Mouse (Mus musculus) neural tube, embryonic 12.5 days (tissue): ENCODE data around the gene 5430419D17Rik. TPM values are rescaled to one million over a fixed set of nuclear protein-coding genes. Genes with fewer than 3 reads are reported as not detected.

Experiments used
- ATAC-seq: fragments of 200-750 bp; cut with Nextera tagmentation; 2 replicates; pipeline ENCODE4 v1.8.0; 2017; ENCODE audit warnings: low read depth, mild to moderate bottlenecking, moderate TSS enrichment, moderate library complexity; ENCODE audit not compliant: low FRiP score
- H3K27ac ChIP-seq: fragments of 300-500 bp; sonication (generic); 2 replicates; pipeline ENCODE4 v1.5.1; 2016
- H3K27me3 ChIP-seq: fragments of 300-500 bp; sonication (generic); replicated peaks from 2 replicates; pipeline ENCODE4 v1.6.1; 2016; ENCODE audit warnings: mild to moderate bottlenecking
- H3K36me3 ChIP-seq: fragments of 300-500 bp; sonication (generic); 2 replicates; pipeline ENCODE4 v1.6.1; 2016; ENCODE audit warnings: mild to moderate bottlenecking
- H3K4me1 ChIP-seq: fragments of 300-500 bp; sonication (generic); 2 replicates; pipeline ENCODE4 v1.6.1; 2016
- H3K4me2 ChIP-seq: fragments of 300-500 bp; sonication (generic); replicated peaks from 2 replicates; pipeline ENCODE4 v1.6.1; 2016; ENCODE audit warnings: mild to moderate bottlenecking
- H3K4me3 ChIP-seq: fragments of 300-500 bp; sonication (generic); 2 replicates; pipeline ENCODE4 v1.5.1; 2016
- H3K9ac ChIP-seq: fragments of 300-500 bp; sonication (generic); 2 replicates; pipeline ENCODE4 v1.6.1; 2016; ENCODE audit warnings: mild to moderate bottlenecking
- H3K9me3 ChIP-seq: fragments of 300-500 bp; sonication (generic); 2 replicates; pipeline ENCODE4 v1.6.1; 2016; ENCODE audit warnings: mild to moderate bottlenecking
- WGBS: fragments of 180-500 bp; shearing (Covaris S2); methylation state at CpG from one replicate; pipeline ENCODE4 v1.1.7; 2016; 5-methylcytosine and 5-hydroxymethylcytosine counted together
- polyA plus RNA-seq: library from polyadenylated mRNA; unstranded; fragments of >200 nt; fragmentation: Nextera tagmentation; extraction: Ambion mirVana; gene quantifications from 2 replicates; pipeline ENCODE4 v1.2.1, GENCODE M21; 2016

5430419D17Rik gene
- polyA plus RNA-seq, 1 experiment from 2014 or later, result not detected

GRCm38 (mm10) chr7:131223086-131223485 lies 48.9 kb downstream of the 5430419D17Rik start:
- H3K4me3 ChIP-seq, result no peak overlapping the region
- H3K4me1 ChIP-seq, result no peaks in the 10 kb centered on the region
- no peaks in the 10 kb centered on the region for H3K36me3 ChIP-seq
- 85% methylated on average over 5 of the region's 5 CpGs for WGBS
- no peak overlapping the region for H3K9ac ChIP-seq
- no peak for ATAC-seq
- H3K27ac ChIP-seq, result no peak overlapping the region
- no peaks in the 10 kb centered on the region for H3K27me3 ChIP-seq
- no peaks in the 10 kb centered on the region for H3K9me3 ChIP-seq
- H3K4me2 ChIP-seq, result no peak overlapping the region

GRCm38 (mm10) chr7:131236091-131236490 lies 61.9 kb downstream of the 5430419D17Rik start:
- Histone ChIP-seq H3K4me2 (no peak overlapping the region), H3K9ac (no peak overlapping the region)
- no peak for ATAC-seq

GRCm38 (mm10) chr7:131244993-131245392 lies 70.8 kb downstream of the 5430419D17Rik start:
- Histone ChIP-seq H3K27me3 (no peaks in the 10 kb centered on the region), H3K4me1 (no peaks in the 10 kb centered on the region), H3K36me3 (no peaks in the 10 kb centered on the region), H3K27ac (no peak overlapping the region), H3K4me3 (no peak overlapping the region), H3K9me3 (no peaks in the 10 kb centered on the region), H3K9ac (no peak overlapping the region), H3K4me2 (no peak overlapping the region)
- WGBS, result 13% methylated on average over 1 of the region's 1 CpGs
- ATAC-seq, result no peak

More at GRCm38 (mm10) chr7:131236091-131236490, 61.9 kb downstream of the 5430419D17Rik start:
- no peak overlapping the region for H3K4me3 ChIP-seq
- H3K4me1 ChIP-seq, result no peaks in the 10 kb centered on the region
- no peaks in the 10 kb centered on the region for H3K36me3 ChIP-seq
- H3K27ac ChIP-seq, result no peak overlapping the region
- no peaks in the 10 kb centered on the region for H3K9me3 ChIP-seq
- no peaks in the 10 kb centered on the region for H3K27me3 ChIP-seq

GRCm38 (mm10) chr7:131256841-131257240 lies 82.6 kb downstream of the 5430419D17Rik start:
- Histone ChIP-seq H3K9ac (no peak overlapping the region), H3K4me3 (no peak overlapping the region), H3K36me3 (no peaks in the 10 kb centered on the region), H3K27me3 (no peaks in the 10 kb centered on the region), H3K4me2 (no peak overlapping the region), H3K27ac (no peak overlapping the region), H3K4me1 (no peaks in the 10 kb centered on the region), H3K9me3 (no peaks in the 10 kb centered on the region)
- ATAC-seq, result no peak
- 91% methylated on average over 5 of the region's 5 CpGs for WGBS

DNA sequence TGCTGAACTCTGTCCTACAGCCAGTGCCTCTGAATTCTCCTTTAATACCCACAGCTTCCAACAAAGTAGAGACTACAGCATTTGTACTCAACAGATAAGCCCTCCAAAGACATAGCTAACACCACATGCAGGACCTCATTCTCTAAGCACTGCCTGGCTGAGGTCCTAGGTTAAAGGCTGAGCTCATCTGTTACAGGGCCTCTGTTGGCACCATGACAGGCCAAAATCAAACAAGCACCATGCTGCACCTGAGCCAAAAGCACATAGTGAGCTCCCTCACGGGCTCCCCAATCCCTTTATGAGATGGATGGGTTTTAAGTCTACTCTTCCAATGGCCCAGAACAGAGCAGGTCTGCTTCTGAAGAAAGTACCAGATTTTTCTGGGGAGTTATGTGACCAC lies 83.1 kb downstream of the 5430419D17Rik start:
- H3K36me3 ChIP-seq, result no peaks in the 10 kb centered on the region
- H3K27me3 ChIP-seq, result no peaks in the 10 kb centered on the region
- H3K4me3 ChIP-seq, result no peak overlapping the region
- no peak for ATAC-seq
- whole genome bisulfite sequencing, result 76% methylated on average over 1 of the region's 1 CpGs
- H3K9ac ChIP-seq, result no peak overlapping the region
- H3K27ac ChIP-seq, result no peak overlapping the region
- no peaks in the 10 kb centered on the region for H3K4me1 ChIP-seq
- H3K4me2 ChIP-seq, result no peak overlapping the region
- H3K9me3 ChIP-seq, result no peaks in the 10 kb centered on the region

DNA sequence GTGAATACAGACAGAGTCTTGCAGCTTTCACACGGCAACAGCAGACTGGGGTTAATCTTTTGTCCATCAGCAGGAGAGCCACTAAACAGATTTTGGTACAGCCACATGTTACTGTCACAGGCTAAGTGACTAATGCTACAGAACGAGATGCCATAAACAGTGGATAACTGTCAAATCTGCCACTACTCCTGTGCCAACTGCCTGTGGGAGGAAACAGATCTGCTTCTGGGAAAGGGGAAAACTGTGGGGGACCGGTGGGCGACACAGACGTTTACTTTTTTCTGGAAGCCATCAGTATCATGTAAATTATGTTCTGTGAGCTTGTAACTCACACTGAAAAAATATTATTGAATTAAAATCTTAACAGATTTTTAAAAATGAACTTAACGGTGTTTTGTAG lies 86.7 kb downstream of the 5430419D17Rik start:
- 71% methylated on average over 6 of the region's 6 CpGs for WGBS
- Histone ChIP-seq H3K4me2 (no peak overlapping the region), H3K4me1 (no peaks in the 10 kb centered on the region), H3K36me3 (no peaks in the 10 kb centered on the region), H3K9ac (no peak overlapping the region), H3K4me3 (no peak overlapping the region), H3K27ac (no peak overlapping the region), H3K9me3 (no peaks in the 10 kb centered on the region), H3K27me3 (no peaks in the 10 kb centered on the region)
- ATAC-seq, result no peak

GRCm38 (mm10) chr7:131264251-131264650 lies 90.0 kb downstream of the 5430419D17Rik start:
- Histone ChIP-seq H3K4me1 (no peaks in the 10 kb centered on the region), H3K4me2 (no peak overlapping the region), H3K27me3 (no peaks in the 10 kb centered on the region), H3K9me3 (no peaks in the 10 kb centered on the region), H3K36me3 (no peaks in the 10 kb centered on the region), H3K27ac (no peak overlapping the region), H3K9ac (no peak overlapping the region), H3K4me3 (no peak overlapping the region)
- ATAC-seq, result no peak
- 89% methylated on average over 4 of the region's 4 CpGs for WGBS

DNA sequence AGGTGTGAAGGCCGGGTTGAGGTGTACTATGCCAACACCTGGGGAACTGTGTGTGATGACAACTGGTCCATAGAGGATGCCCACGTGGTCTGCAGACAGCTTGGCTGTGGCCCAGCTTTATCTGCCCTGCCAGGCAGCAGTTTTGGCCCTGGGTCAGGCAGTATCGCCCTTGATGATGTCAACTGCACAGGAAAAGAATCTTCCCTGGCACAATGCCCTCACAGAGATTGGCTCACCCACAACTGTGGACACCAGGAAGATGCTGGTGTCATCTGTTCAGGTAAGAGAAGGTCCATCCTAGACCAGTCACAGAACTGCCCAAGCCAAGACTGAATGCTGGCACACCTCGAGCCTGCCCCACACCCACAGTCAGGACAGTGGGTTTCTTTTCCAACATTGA lies 91.6 kb downstream of the 5430419D17Rik start:
- WGBS, result 75% methylated on average over 4 of the region's 4 CpGs
- Histone ChIP-seq H3K27ac (no peak overlapping the region), H3K4me3 (no peak overlapping the region), H3K9me3 (no peaks in the 10 kb centered on the region), H3K4me2 (no peak overlapping the region), H3K9ac (no peak overlapping the region), H3K27me3 (no peaks in the 10 kb centered on the region), H3K36me3 (no peaks in the 10 kb centered on the region), H3K4me1 (no peaks in the 10 kb centered on the region)
- ATAC-seq, result no peak

- Histone ChIP-seq H3K27me3 (no peaks in the 10 kb centered on the region), H3K4me2 (no peak overlapping the region), H3K4me1 (no peaks in the 10 kb centered on the region), H3K9ac (no peak overlapping the region), H3K9me3 (no peaks in the 10 kb centered on the region), H3K27ac (no peak overlapping the region), H3K36me3 (no peaks in the 10 kb centered on the region), H3K4me3 (no peak overlapping the region)
- WGBS, result 82% methylated on average over 8 of the region's 8 CpGs
- no peak for ATAC-seq
Observed at GRCm38 (mm10) chr7:131297151-131297550, 122.9 kb downstream of the 5430419D17Rik start.

- no peaks in the 10 kb centered on the region for H3K36me3 ChIP-seq
- no peaks in the 10 kb centered on the region for H3K9me3 ChIP-seq
- no peaks in the 10 kb centered on the region for H3K27me3 ChIP-seq
- no peak overlapping the region for H3K9ac ChIP-seq
- ATAC-seq, result no peak
- H3K4me1 ChIP-seq, result no peaks in the 10 kb centered on the region
- 87% methylated on average over 8 of the region's 8 CpGs for WGBS
- H3K4me3 ChIP-seq, result no peak overlapping the region
- H3K4me2 ChIP-seq, result no peak overlapping the region
- no peak overlapping the region for H3K27ac ChIP-seq
Observed at GRCm38 (mm10) chr7:131303340-131303739, 129.1 kb downstream of the 5430419D17Rik start.

- H3K36me3 ChIP-seq, result no peaks in the 10 kb centered on the region
- no peak overlapping the region for H3K4me3 ChIP-seq
- no peaks in the 10 kb centered on the region for H3K4me1 ChIP-seq
- WGBS, result 83% methylated on average over 5 of the region's 5 CpGs
- H3K27me3 ChIP-seq, result no peaks in the 10 kb centered on the region
- no peak overlapping the region for H3K4me2 ChIP-seq
- H3K9me3 ChIP-seq, result no peaks in the 10 kb centered on the region
- H3K27ac ChIP-seq, result no peak overlapping the region
- no peak for ATAC-seq
- no peak overlapping the region for H3K9ac ChIP-seq
Observed at GRCm38 (mm10) chr7:131306733-131307132, 132.5 kb downstream of the 5430419D17Rik start.

DNA sequence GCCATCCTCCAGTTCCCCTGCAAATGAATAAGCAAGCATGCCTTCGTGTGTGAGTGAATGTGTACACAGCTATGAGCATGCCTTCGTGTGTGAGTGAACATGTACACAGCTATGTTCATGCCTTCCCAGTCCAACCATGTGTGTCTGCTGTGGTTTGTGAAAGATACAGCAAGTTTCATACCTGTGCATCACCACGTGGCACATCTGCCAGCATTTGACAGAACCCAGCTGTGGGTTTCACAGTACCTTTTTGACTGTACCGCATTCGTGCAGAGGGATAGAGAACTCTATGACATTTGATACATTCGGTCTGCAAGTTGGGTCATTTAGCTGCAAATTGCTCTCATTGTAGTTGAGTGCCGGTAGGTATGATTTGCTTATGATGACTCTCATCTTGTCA lies 140.3 kb downstream of the 5430419D17Rik start:
- H3K27ac ChIP-seq, result no peak overlapping the region
- H3K4me3 ChIP-seq, result no peak overlapping the region
- no peaks in the 10 kb centered on the region for H3K4me1 ChIP-seq
- WGBS, result 89% methylated on average over 7 of the region's 7 CpGs
- no peak for ATAC-seq
- no peaks in the 10 kb centered on the region for H3K9me3 ChIP-seq
- no peak overlapping the region for H3K4me2 ChIP-seq
- no peak overlapping the region for H3K9ac ChIP-seq
- H3K36me3 ChIP-seq, result no peaks in the 10 kb centered on the region
- H3K27me3 ChIP-seq, result no peaks in the 10 kb centered on the region

GRCm38 (mm10) chr7:131317587-131317986 lies 143.4 kb downstream of the 5430419D17Rik start:
- H3K4me1 ChIP-seq, result no peaks in the 10 kb centered on the region
- H3K36me3 ChIP-seq, result no peaks in the 10 kb centered on the region
- H3K9me3 ChIP-seq, result no peaks in the 10 kb centered on the region
- no peaks in the 10 kb centered on the region for H3K27me3 ChIP-seq
- H3K9ac ChIP-seq, result no peak overlapping the region
- no peak for ATAC-seq
- H3K4me3 ChIP-seq, result no peak overlapping the region
- no peak overlapping the region for H3K27ac ChIP-seq
- 79% methylated on average over 12 of the region's 12 CpGs for WGBS
- no peak overlapping the region for H3K4me2 ChIP-seq
